Mouse (Mus musculus): ENCODE data around the gene Zfp36.
"Not testable (repeated sequence)": the region's sequence is repeated elsewhere in the genome, so short reads cannot be mapped to it uniquely, and the experiment has no call there.

Zfp36 gene

DNA sequence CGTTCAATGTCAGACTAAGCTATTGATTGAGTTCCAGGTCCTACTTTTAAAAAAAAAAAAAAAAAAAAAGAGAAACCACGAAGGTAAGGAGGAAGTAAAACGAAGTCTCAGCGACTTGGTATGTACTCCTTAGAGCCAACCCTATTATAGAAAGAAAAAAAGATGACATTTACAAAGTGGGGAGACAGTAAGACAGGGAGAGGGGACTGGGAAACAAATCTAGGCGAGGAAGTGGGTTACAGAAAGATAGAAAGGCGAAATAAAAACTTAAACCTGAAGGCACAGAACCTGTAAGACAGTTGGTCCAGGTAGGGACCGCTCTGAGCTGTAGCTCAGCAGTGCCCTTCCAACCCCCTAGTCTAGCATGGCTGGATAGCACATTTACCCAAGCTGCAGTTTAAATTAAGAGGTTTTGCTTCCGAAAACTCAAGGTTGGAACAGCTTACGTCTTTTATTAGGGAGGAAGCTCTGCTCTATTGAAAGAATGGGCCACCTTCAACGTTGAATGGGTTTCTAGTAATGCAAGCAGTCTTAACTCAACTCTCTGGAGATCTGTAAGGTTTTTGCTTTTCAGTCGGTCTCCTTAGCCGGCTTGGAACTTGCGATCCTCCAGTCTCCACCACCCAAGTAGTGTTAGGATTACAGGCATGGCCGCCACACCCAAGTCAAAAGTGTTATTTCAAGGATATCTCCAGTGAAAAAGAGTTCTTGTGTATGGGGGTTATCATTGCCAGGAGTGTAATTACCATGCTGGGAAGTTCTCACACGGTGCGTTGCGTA is at the start of gene Zfp36:
TSS of gene Zfp36 (minus strand) at position 17 of the 780 bp plus-strand sequence.
- peak; percentile 53 for DNase-seq (ENCODE audit: low read depth, low spot score)

DNA sequence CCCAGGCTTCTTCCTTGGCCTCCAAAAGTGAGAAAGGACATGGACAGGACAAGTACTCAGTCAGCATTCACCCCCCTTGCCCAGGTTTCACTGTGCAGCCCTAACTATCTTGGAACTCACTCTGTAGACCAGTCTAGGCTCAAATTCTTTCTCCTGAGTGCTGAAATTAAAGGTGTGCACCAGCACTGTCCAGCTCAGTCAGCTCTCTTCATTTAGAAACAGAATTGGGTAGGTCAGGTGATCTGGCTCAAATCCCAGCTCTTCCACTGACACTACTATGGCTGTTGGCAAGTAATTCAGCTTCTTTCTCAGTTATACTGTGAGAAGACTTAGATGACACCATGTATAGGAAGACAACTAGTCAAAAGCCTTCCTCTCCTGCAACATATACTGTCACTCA is 47.7 kb upstream of the Zfp36 start:
- DNase-seq (ENCODE audit: low read depth, low spot score) = no peak

DNA sequence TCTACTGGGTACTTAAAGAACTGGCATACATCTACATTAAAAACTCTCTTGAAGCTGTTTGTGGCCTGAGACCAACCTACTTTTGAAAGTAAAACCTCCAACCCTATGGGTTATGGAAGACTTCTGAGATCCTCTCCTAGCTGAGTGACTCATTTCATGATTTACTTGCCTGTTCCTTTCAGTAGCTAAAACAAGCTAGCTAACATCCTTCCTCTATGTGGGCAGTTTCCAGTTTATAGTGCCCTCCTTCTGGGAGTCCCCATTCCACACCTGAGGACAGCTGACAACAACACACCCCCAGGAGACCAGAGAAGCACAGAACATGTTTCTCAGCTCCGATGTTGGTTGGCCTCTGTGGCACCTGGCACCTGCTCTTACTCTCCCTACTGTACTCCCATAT is 43.0 kb upstream of the Zfp36 start:
- peak; percentile 24 for DNase-seq (ENCODE audit: low read depth, low spot score)

DNA sequence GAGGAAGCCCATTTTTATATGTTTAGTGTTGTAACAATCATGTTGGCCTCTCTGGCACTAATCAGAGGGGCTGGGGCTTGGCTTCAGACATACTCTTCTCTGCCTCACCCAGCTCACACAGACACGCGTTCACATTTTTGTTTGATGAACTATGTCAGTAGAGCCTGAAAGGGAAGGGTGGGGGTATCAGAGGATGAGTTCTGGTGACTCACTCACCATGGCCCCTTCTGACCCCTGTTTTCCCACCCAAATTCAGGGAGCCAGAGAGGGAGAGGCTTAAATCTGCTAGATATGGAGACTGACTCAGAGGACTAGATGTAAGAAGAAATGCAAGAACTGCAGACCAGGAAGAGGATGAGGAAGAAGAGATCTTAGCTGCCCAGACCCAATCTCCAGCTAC is 39.4 kb upstream of the Zfp36 start:
- no peak for DNase-seq (ENCODE audit: low read depth, low spot score)

DNA sequence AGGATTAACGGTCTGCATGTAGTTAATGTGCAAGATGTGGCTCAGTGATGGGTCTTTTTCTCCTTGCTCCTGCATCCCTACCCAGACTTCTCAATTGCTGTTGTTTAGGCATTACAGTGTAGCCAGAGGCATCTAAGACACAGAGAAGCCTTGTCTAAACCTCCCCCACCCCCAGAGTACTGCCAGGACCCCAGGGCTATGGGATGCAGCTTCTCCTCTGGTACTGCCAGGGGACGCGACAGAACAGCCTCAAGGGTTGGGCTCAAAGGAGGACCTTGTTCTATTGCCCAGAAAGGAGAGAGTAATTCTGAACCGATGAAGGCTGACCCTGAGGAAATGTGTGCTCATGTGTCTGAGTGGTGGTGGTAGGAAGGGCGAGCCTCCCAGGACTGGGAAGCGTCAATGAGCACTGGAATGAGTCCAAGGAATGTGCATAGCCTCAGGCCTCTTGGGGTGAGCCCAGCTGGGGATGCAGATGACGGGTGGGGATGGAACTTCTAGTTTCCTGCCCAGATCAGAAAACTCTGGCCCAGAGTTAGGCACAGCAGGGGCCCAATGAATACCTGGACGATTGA is 38.1 kb upstream of the Zfp36 start:
- no peak for DNase-seq (ENCODE audit: low read depth, low spot score)

DNA sequence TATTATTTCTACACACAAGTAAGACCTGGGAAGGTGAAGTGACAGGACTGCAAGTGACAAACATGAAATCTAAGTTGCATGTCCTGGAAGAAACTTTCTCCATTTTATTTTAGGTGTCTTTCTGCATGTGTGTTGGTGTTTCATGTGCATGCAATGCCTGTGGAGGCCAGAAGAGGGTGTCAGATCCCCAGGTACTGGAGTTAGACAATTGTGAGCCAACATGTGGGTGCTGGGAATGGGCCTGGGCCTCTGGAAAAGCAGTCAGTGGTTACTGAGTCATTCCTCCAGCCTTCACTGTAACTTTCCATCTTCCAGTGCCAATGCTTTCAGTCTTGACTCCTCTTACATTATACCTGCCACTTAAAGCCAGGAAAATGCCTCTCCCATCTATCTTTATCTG is 37.3 kb upstream of the Zfp36 start:
- no peak for DNase-seq (ENCODE audit: low read depth, low spot score)

DNA sequence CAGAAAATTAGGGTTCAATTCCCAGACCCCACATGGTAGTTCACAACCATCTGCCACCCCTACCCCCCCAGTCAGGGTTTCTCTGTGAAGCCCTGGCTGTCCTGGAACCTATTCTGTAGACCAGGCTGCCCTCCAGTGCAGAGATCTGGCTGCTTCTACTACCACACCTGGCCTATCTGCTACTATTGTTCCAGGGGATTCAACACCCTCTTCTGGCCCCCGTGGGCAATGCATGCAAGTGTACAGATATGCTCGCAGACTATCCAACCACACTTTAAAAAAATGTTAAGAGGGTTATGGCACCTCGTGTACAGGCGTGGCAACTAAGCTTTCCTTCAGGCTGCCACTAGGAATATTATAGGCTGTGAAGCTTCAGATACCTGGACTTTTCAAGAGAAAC is 32.8 kb upstream of the Zfp36 start:
- DNase-seq (ENCODE audit: low read depth, low spot score) = peak; percentile 28

DNA sequence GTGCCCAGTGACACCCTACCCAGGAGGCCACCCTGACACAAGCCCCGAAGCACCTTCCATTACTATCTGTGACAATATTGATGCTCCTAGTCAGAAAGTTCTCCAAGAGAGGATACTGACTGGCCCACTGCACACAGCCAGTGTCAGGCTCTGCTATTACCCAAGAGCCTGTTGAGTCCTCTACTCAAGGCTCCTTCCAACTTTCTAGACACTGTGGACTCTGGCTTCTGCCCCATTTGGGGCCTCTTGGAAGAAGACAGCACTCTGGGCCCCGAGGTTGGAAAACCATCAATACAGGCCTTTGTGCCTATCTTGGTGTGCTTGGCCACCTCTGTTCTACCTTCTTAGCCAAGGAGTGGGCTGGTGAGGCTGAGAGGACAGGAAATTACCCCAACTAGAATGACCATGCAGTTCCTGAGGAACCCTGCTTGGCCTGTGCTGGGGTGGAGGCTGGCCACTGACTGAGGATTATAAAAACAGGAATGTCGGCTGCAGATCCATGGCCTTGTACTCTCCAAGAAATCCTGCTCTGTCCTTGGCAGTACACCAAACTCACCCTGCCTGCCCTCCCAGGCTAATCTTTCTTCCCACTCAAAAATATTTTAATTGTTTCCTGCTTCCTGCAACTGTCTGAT is 30.9 kb upstream of the Zfp36 start:
- DNase-seq (ENCODE audit: low read depth, low spot score) = no peak

DNA sequence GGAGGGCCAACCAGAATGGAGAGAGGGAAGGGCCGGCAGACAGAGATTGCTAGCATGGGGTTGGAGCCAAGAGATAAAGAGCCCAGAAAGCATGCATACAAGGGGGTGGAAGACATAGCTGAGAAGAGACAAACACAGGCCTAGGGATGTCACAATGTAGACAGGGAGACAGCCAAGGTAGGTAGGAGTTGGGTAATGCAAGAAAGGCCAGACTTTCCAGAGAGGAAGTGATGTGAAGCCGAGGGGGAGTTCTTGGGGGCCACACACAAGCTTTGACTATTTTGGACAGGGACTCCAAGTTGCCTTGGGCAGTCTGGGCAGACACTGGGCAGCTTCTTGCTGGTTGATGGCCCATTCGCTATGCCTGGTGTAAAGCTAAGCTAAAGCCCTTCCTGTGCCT is 21.9 kb upstream of the Zfp36 start:
- no peak for DNase-seq (ENCODE audit: low read depth, low spot score)

DNA sequence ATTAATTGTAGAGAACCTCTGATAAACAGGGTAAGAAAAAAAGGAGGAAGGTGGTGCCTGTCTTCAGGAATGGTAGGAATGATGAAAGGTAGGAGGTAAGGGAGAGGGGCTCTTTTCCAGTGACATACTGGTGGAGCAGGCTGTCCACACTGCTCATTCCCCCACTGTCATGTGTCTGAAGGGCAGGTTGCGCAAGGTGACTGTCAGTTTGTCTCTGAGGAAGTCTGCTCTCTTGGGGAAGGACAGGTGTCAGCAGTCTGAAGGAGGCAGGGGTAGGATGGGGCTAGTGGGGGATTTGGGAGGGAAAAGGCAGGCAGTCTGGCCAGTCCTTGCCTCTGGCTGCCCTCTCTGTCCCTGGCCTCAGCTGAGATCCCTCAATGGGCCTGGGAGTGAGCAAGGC is 21.0 kb upstream of the Zfp36 start:
- DNase-seq (ENCODE audit: low read depth, low spot score) = no peak

DNA sequence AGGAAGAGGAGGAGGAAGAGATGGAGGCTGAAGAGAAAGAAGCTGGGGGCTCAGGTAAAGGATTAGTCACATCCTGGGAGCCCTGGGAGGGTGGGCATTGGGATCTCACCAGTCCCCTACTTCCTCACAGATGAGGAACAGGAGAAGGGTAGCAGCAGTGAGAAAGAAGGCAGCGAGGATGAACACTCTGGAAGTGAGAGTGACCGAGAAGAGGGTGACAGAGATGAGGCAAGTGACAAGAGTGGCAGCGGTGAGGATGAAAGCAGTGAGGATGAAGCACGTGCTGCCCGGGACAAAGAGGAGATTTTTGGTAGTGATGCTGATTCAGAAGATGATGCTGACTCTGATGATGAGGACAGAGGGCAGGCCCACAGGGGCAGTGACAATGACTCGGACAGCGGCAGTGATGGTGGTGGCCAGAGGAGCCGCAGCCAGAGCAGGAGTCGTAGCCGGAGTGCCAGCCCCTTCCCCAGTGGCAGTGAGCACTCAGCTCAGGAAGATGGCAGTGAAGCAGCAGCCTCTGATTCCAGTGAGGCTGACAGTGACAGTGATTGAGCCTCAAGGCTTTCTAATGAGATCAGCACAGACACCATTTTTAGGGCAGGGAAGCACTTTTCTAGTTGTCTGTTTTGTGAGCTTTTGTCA is 18.8 kb upstream of the Zfp36 start:
- DNase-seq (ENCODE audit: low read depth, low spot score) = no peak

DNA sequence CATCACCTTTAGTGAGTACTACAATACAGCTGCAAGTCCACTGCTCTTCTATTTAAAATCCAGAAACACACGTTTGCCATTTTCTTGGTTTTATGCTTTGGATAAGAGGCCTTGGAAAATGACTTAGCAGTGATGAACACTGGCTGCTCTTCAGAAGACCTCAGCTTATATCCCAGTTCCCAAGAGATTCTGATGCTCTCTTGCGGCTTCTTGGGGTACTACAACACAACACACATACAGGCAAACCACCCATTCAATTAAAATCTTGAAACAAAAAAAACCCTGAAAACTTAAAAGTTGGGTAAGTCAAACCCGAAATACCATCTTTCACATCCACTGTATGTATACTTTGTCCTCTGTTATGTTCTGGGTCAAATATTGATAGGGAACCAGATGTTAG is 17.9 kb upstream of the Zfp36 start:
- DNase-seq (ENCODE audit: low read depth, low spot score) = peak; percentile 48

DNA sequence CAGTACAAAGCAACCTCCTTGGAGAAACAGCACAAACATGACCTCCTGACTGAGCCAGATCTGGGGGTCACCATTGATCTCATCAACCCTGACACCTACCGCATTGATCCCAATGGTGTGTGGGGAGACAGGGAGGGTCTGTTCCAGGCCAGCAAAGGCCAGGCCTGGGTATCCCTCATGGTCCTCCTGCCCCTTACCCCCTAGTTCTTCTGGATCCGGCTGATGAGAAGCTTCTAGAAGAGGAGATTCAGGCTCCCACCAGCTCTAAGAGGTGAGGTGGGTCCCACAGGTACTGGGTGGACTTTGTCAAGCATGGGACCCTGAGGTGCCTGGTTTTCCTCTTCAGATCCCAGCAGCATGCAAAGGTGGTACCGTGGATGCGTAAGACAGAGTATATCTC is 15.4 kb upstream of the Zfp36 start:
- no peak for DNase-seq (ENCODE audit: low read depth, low spot score)

DNA sequence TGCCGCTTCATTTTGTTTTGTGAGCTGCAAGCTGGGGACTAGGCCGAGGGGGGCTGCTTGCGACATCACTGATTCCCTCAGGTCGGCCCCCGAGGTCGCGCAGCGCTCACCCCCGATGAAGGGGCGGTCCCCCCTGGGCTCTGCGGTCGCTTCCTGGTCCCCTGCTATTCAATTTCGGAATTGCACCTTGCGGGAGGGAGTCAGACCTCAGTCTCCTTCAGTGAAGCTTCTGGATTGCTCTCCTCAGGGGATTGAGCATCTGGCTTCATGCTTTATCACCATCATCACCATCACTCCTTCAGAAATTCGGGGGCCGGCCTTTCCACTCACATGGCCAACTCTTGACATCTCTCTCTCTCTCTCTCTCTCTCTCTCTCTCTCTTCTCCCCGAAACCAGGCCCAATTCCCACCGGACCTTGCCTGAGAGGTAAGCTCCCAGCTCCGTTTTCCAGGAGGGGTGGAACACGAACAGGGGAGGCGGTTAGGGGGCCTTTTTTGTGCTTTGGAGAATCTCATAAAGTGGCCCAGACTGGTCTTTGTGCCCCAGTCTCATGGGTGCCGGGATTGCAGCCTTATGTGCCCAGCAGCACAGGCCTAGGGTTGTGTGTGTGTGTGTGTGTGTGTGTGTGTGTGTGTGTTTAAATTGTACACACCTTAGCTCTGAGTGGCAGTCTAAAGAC is 13.4 kb upstream of the Zfp36 start:
- DNase-seq (ENCODE audit: low read depth, low spot score) = no peak

DNA sequence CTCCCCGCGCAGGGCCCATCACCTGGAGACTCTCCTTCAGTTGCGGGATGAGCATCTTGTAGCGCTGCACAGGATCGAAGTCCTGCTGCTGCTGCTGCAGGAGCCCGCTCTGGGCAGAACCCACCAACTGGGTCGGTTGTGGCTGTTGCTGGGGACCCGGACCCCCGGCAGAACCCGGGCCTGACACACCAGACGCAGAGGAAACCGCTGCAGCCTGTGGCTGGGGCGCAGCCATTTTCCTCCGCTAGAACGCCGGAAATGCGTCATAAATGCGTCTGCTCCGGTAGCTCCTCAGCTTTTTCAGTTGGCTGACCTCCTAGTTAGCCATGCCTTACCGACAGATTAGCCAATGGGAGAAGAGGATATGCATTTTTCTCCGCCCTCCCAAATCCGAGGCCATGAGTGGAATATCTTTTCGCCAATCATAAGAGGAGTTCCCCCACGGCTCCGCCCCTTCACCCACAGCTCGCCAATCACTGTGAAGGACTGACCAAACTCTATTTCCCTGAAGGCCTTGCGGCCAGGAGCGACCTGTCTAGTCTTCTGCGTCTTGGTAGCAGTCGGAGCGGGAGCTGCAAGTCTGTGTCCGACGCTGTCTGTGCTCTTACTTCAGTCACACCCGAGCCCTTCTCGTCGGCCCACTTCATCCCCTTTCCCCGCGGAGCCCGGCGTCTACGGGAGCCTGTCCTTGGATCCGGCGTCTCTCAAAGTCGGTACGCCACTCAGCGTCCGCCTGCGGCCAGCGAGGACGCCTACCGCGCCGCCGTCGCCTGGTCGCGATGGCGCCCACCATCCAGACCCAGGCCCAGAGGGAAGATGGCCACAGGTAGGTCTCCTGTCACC is 12.6 kb upstream of the Zfp36 start, which contains the start of the genes Med29 and Paf1:
TSS of gene Med29 (minus strand) at position 280 of the 843 bp plus-strand sequence.
TSS of gene Paf1 (plus strand) at position 523 of the 843 bp plus-strand sequence.
- DNase-seq (ENCODE audit: low read depth, low spot score) = peak; percentile 99

DNA sequence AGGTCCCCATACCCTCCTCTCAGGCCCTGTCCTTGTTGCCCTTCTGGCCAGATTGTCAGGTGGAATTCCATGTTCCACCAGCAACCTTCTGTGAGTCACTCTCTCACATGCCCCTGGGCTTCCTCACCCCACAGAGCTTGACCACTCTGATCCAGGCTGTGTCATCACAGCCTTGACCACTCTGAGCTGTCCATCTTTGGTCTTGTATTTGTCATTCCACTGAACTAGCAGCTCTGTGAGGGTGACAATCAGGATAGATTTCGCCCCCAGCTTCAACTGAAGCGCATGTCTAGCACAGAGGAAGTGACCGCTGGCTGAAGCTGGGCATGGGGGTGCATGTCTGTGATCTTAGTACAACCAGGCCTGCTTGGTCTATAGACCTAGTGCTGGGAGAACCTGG is 10.3 kb upstream of the Zfp36 start:
- DNase-seq (ENCODE audit: low read depth, low spot score) = no peak

DNA sequence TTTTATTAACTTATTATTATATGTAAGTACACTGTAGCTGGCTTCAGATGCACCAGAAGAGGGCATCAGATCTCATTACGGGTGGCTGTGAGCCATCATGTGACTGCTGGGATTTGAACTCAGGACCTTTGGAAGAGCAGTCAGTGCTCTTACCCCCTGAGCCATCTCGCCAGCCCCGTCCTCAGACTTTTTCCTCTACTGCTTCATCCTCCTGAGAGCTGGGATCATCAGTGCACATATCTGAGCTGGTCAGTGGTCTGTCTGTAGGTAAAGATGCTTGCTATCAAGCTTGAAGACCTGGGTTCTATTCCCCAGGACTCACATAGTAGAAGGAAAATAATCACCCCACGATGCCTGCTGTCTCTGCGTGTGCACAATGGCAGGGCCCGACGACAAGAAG is 7.3 kb upstream of the Zfp36 start:
- not testable (repeated sequence) for DNase-seq (ENCODE audit: low read depth, low spot score)

DNA sequence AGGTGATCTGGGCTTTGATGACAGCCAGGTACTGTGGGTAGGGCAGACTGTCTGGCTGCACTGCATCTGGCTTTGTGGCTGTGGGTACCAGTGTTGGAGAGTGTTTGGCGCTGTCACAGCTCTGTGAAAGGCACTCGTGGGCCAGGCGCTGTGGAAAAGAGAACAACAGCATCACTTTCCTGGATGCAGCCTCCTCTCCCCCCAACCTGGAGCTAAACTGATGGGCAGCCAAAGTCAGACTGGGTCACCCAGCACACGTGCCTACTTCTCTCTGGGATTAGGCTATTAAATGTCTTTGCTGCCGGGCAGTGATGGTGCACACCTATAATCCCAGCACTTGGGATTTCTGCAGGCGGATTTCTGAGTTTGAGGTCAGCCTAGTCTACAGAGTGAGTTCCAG is 6.8 kb upstream of the Zfp36 start:
- DNase-seq (ENCODE audit: low read depth, low spot score) = not testable (repeated sequence)

DNA sequence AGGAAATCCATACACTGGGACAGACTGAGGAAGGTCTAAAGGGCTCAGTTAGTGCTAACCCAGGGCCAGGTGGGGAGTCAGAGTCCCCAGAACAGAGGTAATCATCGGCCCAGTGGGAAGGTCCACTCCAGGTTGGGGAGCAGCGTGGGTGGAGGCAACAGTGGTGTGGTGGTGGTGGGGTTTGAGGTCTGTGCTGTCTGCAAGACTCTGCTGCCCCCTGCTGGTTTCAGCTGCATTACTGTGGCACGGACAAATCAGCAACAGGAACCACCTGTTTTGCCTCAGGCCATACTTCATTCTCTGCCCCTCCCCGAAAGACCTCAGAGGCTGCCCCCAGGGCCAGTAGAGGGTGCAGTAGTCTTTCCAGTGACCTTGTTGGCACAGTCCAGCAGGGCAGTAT is 6.4 kb upstream of the Zfp36 start:
- peak; percentile 88 for DNase-seq (ENCODE audit: low read depth, low spot score)

DNA sequence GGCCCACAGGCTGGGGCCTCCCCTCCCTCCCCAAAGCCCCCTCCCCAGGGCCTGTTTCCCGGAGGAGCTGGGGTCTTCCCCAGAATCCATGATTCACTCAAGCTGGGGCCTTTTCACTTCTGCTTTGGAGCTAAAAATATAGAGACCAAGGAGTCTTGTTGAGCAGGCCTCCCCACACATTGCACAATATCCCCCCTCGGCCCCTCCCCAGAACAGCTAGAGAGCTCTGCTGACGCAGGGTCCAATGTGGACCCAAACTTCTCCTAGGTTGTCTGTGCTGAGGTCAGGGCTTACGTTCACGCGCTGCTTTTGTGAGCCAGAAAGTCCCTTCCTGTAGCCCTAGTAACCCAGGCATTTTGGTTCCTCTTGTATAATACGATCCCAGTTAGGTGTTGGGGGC is 6.0 kb upstream of the Zfp36 start:
- peak; percentile 24 for DNase-seq (ENCODE audit: low read depth, low spot score)

DNA sequence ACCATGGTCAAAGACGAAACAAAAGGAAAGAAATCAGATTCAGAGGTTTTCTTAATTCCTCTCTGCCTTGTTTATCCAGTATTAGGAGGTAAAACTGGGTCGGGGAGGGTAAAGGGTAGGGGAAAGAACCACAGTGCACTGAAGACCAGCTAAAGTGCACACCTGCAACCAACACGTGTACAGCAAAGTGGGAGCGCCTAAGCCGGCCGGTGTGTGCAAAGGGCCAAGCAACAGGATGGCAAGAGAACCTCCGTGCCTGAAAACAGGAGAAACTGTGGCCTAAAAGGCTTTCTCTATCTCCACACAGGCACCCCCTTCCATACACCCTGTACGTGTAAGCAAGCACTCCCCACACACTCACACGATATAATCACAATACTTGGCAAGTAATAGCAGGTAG is 5.1 kb upstream of the Zfp36 start:
- no peak for DNase-seq (ENCODE audit: low read depth, low spot score)
